Mouse (Mus musculus) neural tube, embryonic 11.5 days (tissue): Measurements from ENCODE around the gene Fuca1. TPM values are rescaled to one million over a fixed set of nuclear protein-coding genes. Genes with fewer than 3 reads are reported as not detected.
"Not testable (repeated sequence)": the region's sequence is repeated elsewhere in the genome, so short reads cannot be mapped to it uniquely, and the experiment has no call there.

Experiments
- ATAC-seq: fragments of 200-750 bp; cut with Nextera tagmentation; 2 replicates; pipeline ENCODE4 v1.8.0; 2017; ENCODE audit warnings: moderate number of reproducible peaks, mild to moderate bottlenecking, moderate TSS enrichment, moderate library complexity; ENCODE audit not compliant: insufficient read depth, low FRiP score, low TSS enrichment
- DNase-seq: peaks from one replicate; pipeline ENCODE4 v3.0.0-alpha.2; 2015; ENCODE audit warnings: low spot score
- H3K27ac ChIP-seq: fragments of 300-500 bp; sonication (generic); 2 replicates; pipeline ENCODE4 v1.5.1; 2014; ENCODE audit warnings: low read depth, mild to moderate bottlenecking, low read length
- H3K27me3 ChIP-seq: fragments of 300-500 bp; sonication (generic); 2 replicates; pipeline ENCODE4 v1.6.1; 2014; ENCODE audit warnings: mild to moderate bottlenecking, low read length, mixed read lengths; ENCODE audit not compliant: control insufficient read depth, insufficient read depth
- H3K36me3 ChIP-seq: fragments of 300-500 bp; sonication (generic); 2 replicates; pipeline ENCODE4 v1.6.1; 2014; ENCODE audit warnings: mild to moderate bottlenecking, low read length, moderate library complexity, mixed read lengths; ENCODE audit not compliant: control insufficient read depth, insufficient read depth
- H3K4me1 ChIP-seq: fragments of 300-500 bp; sonication (generic); 2 replicates; pipeline ENCODE4 v1.6.1; 2014; ENCODE audit warnings: low read length, mixed read lengths; ENCODE audit not compliant: control insufficient read depth, insufficient read depth
- H3K4me2 ChIP-seq: fragments of 300-500 bp; sonication (generic); 2 replicates; pipeline ENCODE4 v1.6.1; 2014; ENCODE audit warnings: low read depth, mild to moderate bottlenecking, moderate library complexity
- H3K4me3 ChIP-seq: fragments of 300-500 bp; sonication (generic); 2 replicates; pipeline ENCODE4 v1.5.1; 2014; ENCODE audit warnings: low read depth, low read length
- H3K9ac ChIP-seq: fragments of 300-500 bp; sonication (generic); 2 replicates; pipeline ENCODE4 v1.6.1; 2014; ENCODE audit warnings: mild to moderate bottlenecking, low read length
- H3K9me3 ChIP-seq: fragments of 300-500 bp; sonication (generic); 2 replicates; pipeline ENCODE4 v1.6.1; 2016; ENCODE audit warnings: low read length; ENCODE audit not compliant: control insufficient read depth
- WGBS: fragments of 180-500 bp; shearing (Covaris S2); extraction: QIAGEN DNeasy Blood & Tissue Kit; methylation state at CpG from one replicate; pipeline ENCODE4 v1.1.7; 2014; 5-methylcytosine and 5-hydroxymethylcytosine counted together
- polyA plus RNA-seq: library from polyadenylated mRNA; unstranded; fragments of >200 nt; fragmentation: Nextera tagmentation; extraction: Ambion mirVana; gene quantifications from 2 replicates; pipeline ENCODE4 v1.2.1, GENCODE M21; 2014

The Fuca1 gene
- polyA plus RNA-seq, 1 experiment from 2014 or later = 60.6 TPM

DNA sequence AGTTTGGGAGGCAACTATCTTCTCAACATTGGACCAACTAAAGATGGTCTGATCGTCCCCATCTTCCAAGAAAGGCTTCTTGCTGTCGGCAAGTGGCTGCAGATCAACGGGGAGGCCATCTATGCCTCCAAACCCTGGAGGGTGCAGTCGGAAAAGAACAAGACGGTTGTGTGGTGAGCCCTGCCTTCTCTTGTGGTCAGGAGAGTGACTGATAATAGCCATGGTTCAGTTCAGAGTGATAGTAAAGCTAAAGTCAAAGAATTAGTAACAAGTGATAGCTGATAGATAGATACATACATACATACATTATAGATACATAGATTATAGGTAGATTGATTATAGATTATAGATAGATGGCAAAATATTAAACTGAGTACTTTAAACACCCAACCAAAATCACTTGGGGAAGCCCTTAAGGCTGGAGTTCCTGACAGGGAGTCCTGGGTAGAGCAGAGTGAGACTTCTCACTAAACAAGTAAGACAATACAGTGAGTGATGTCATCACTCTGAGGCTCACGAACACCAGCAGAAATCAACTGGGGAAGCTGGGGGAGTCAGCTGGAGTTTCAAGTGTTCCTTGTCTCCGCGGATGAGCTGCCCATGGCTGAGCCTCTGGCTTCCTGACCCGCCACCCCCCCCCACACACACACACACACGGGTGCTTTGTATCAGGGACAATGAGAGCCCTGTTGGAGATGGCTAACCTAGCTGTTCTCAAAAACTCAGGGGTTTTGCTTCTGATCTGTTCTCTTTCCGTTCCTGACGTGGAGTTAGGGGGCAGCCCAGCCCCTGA is 14.4 kb downstream of the Fuca1 start:
- ATAC-seq = no peak
- peak; percentile 30 for DNase-seq
- H3K4me1 ChIP-seq = no peaks in the 10 kb centered on the region
- no peak overlapping the region for H3K9ac ChIP-seq
- WGBS = 66% methylated on average over 12 of the region's 12 CpGs
- peaks cover 2% of the 10 kb centered on the region; the same call in 1 of the 2 replicates for H3K36me3 ChIP-seq
- no peaks in the 10 kb centered on the region for H3K9me3 ChIP-seq
- H3K4me2 ChIP-seq = no peak overlapping the region
- H3K4me3 ChIP-seq = no peak overlapping the region
- no peaks in the 10 kb centered on the region for H3K27me3 ChIP-seq
- H3K27ac ChIP-seq = no peak overlapping the region

DNA sequence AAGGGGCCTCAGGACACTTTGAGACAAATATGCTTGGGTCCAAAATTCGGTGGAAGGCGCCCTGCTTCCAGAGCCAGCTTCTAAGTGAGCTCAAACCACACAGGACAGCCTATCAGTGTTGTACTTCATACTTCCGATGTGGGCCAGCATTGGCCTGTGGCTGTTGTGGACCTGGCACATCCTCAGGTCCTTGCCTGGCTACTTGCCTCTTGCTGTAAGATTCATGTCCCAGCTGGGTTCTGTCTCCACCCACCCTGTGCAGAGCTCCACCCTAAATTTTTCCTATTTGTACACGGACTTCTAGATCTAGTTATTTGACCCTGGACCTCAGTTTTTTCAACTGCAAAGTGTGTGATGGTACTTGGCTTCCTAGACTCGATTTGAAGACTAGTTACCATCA is 15.0 kb downstream of the Fuca1 start:
- no peak overlapping the region for H3K9ac ChIP-seq
- no peaks in the 10 kb centered on the region for H3K27me3 ChIP-seq
- no peak overlapping the region for H3K27ac ChIP-seq
- H3K4me3 ChIP-seq = no peak overlapping the region
- no peaks in the 10 kb centered on the region for H3K4me1 ChIP-seq
- ATAC-seq (no peak), DNase-seq (no peak)
- peaks cover 2% of the 10 kb centered on the region; the same call in 1 of the 2 replicates for H3K36me3 ChIP-seq
- H3K4me2 ChIP-seq = no peak overlapping the region
- H3K9me3 ChIP-seq = no peaks in the 10 kb centered on the region
- WGBS = 78% methylated on average over 5 of the region's 5 CpGs

DNA sequence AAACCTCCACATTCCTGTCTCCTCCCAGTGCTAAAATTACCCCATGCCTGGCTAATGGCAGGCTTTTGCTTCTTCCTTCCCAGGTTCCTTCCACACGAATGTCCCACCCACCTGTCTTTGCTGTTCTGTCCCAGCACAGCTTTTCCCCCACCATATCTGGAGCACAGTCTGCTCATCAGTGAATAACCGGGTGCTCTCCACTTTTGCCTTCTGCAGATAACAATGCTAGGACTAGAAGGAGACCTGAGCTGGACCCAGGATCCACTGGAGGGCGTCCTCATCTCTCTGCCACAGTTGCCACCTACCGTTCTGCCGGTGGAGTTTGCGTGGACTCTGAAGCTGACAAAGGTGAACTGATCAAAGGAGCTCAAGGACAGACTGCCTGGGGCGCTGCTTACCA is 18.3 kb downstream of the Fuca1 start:
- no peak overlapping the region for H3K4me3 ChIP-seq

DNA sequence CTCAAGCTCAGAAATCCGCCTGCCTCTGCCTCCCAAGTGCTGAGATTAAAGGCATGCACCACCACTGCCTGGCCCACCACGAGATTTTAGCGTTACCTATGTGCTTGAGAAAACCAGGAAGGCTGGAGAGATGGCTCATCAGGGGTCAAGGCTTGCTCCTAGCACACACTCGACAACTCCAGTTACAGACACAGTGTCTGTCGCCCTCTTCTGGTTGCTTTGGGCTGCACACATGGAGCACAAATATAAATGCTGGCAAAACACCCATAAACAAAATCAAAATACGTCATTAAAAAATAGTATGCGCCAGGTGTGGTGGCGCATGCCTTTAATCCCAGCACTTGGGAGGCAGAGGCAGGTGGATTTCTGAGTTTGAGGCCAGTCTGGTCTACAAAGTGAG is 20.5 kb downstream of the Fuca1 start:
- H3K4me1 ChIP-seq, DNase-seq, H3K27ac ChIP-seq, H3K4me2 ChIP-seq, H3K9me3 ChIP-seq, H3K36me3 ChIP-seq, H3K27me3 ChIP-seq, ATAC-seq, H3K4me3 ChIP-seq, H3K9ac ChIP-seq: not testable (repeated sequence)
- WGBS = 84% methylated on average over 8 of the region's 8 CpGs

More for the DNA sequence above, 18.3 kb downstream of the Fuca1 start:
- H3K27me3 ChIP-seq = no peaks in the 10 kb centered on the region
- H3K9me3 ChIP-seq = no peaks in the 10 kb centered on the region
- 78% methylated on average over 7 of the region's 7 CpGs for WGBS
- H3K4me1 ChIP-seq = no peaks in the 10 kb centered on the region
- H3K27ac ChIP-seq = no peak overlapping the region
- DNase-seq (no peak), ATAC-seq (no peak)
- no peak overlapping the region for H3K4me2 ChIP-seq
- peaks cover 3% of the 10 kb centered on the region for H3K36me3 ChIP-seq
- no peak overlapping the region for H3K9ac ChIP-seq

DNA sequence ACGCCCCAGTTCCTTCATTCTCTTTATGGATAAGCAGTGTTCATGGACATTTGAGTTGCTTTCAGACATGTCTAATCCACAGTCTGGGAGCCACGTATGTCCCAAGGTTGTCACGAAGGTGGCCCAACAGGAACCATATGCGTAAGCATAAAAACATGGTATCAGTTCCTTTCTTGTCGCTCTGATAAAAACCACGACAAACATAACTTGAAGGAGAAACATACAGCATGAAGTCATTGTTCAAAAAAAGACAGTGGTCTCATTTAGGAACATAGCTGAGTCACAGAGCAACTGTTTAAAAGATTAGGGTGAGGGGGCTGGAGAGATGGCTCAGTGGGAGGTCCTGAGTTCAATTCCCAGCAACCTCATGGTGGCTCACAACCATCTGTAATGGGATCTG is 21.7 kb downstream of the Fuca1 start:
- 89% methylated on average over 6 of the region's 6 CpGs for WGBS
- H3K4me1 ChIP-seq = peaks cover 7% of the 10 kb centered on the region
- H3K27ac ChIP-seq = no peak overlapping the region
- H3K4me2 ChIP-seq = no peak overlapping the region
- H3K27me3 ChIP-seq = no peaks in the 10 kb centered on the region
- H3K4me3 ChIP-seq = no peak overlapping the region
- H3K9ac ChIP-seq = no peak overlapping the region
- DNase-seq (no peak), ATAC-seq (no peak)
- H3K9me3 ChIP-seq = no peaks in the 10 kb centered on the region
- peaks cover 3% of the 10 kb centered on the region for H3K36me3 ChIP-seq

DNA sequence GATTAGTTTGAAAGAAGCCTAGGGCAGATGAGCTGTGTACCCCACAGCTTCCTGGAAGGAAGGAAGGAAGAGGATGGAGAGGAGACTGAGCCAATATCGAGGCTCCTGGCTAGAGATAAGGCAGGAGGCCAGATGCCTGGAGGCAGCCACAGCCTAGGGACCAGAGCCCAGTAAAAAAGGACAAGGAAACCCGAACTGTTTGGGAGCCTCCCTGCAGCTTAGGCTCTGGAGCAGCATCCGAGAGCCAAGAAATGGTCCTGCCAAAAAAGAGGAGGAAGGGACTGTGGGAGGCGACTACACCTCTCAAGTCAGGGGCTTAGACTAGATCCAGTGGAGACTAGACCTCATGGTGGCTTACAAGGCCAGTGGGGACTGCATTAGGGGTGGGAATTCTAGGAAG is 22.9 kb downstream of the Fuca1 start:
- no peak overlapping the region for H3K4me2 ChIP-seq
- peaks cover 7% of the 10 kb centered on the region for H3K4me1 ChIP-seq
- WGBS = 70% methylated on average over 4 of the region's 4 CpGs
- DNase-seq = no peak
- no peaks in the 10 kb centered on the region for H3K9me3 ChIP-seq
- no peak overlapping the region for H3K27ac ChIP-seq
- H3K36me3 ChIP-seq = peaks cover 3% of the 10 kb centered on the region
- no peak for ATAC-seq
- no peak overlapping the region for H3K4me3 ChIP-seq
- H3K27me3 ChIP-seq = no peaks in the 10 kb centered on the region
- H3K9ac ChIP-seq = no peak overlapping the region

DNA sequence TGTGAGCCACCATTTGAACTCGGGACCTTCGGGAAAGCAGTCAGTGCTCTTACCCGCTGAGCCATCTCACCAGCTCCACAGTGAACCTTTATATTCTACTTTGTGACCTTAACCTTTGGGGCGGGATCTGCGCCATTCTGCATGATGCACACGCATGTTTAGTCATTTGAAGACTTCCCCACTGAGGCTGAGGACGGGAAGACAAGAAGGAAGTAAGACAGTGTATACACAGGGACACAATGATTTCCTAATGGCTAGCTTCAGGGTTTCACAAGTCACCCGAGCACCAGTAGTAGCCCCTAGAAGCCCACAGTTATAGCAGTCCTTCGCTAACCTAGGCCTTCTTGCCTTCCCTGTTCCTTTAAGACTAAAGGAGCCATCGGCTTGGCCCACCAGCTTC is 25.2 kb downstream of the Fuca1 start:
- 76% methylated on average over 10 of the region's 10 CpGs for WGBS
- peak overlapping the region; percentile 78; the same call in 1 of the 2 replicates for H3K9ac ChIP-seq

DNA sequence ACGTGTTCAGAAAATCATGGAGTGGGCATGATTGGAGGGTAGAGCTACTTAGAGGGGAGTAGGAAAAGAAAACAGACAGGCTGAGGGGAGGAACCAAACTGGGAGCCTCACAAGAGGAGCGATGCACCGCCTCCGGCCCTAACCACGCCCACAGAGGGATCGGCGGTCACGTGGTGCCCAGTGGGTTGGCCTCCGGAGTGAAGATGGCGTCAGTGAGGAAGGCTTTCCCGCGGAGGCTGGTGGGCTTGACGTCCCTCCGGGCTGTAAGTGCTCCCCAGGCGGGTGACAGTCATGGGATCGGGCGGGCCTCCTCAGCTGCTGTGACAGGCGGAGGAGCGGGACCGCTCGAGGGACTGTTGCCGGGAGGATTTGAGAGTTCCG is 25.7 kb downstream of the Fuca1 start, which contains the start of gene Hmgcl:
Hmgcl (plus strand) TSS at position 171 of the 381 bp plus-strand sequence.
- H3K27me3 ChIP-seq = no peaks in the 10 kb centered on the region
- no peaks in the 10 kb centered on the region for H3K9me3 ChIP-seq
- peak within 1 kb of the TSS; percentile 78 for H3K9ac ChIP-seq
- WGBS = 0% methylated on average over 23 of the region's 23 CpGs
- peak; percentile 94 for DNase-seq
- peak; percentile 90 for ATAC-seq
- peak within 1 kb of the TSS; percentile 90 for H3K4me2 ChIP-seq
- H3K4me1 ChIP-seq = peaks cover 7% of the 10 kb centered on the region
- peak within 1 kb of the TSS; percentile 87 for H3K4me3 ChIP-seq
- no peaks in the 10 kb centered on the region for H3K36me3 ChIP-seq
- H3K27ac ChIP-seq = peak within 1 kb of the TSS; percentile 58

More for the DNA sequence above, 25.2 kb downstream of the Fuca1 start:
- H3K9me3 ChIP-seq = no peaks in the 10 kb centered on the region
- no peak overlapping the region for H3K27ac ChIP-seq
- H3K4me3 ChIP-seq = peak overlapping the region; percentile 87
- peak overlapping the region; percentile 90 for H3K4me2 ChIP-seq
- peaks cover 3% of the 10 kb centered on the region for H3K36me3 ChIP-seq
- peaks cover 7% of the 10 kb centered on the region for H3K4me1 ChIP-seq
- ATAC-seq = peak; percentile 35; the same call in 1 of the 2 replicates
- no peaks in the 10 kb centered on the region for H3K27me3 ChIP-seq
- no peak for DNase-seq
